In genomic region chr6:94171250-94171649, GRCm38 (mm10) we compare ENCODE assay signal across 19 mouse cellular contexts.
A peak's percentile ranks its signal among the peaks of the same experiment; 100 is the strongest.
DNase-seq lines count a peak whose midpoint lies in the region; ATAC-seq and TF ChIP-seq lines count a peak whose summit lies in the region.
"Had no signal": no experiment of that assay in that cellular context is flagged by ENCODE, and none has a peak within 500 bp of the region (broad histone marks: within the 10 kb centered on the region; RNA-seq: fewer than 3 reads in every experiment).

No protein-coding gene starts in this region.

- peaks cover 52% of the 10 kb centered on the region for H3K4me1 ChIP-seq in heart, embryonic 10.5 days
- H3K4me1 ChIP-seq in lung, embryonic 16.5 days (replicated peaks; ENCODE audit: control insufficient read depth, insufficient read depth, low read length) = peaks cover 4% of the 10 kb centered on the region
- no peaks in the 10 kb centered on the region; the same call in 1 of the 2 replicates for H3K4me1 ChIP-seq in lung, postnatal 0 days (ENCODE audit: insufficient read depth, low read depth, low read length)
- H3K4me1 ChIP-seq in heart, embryonic 14.5 days (ENCODE audit: control insufficient read depth in 2 of 2, insufficient read depth in 2 of 2, low read length in 2 of 2) = peaks cover 12 to 32% of the 10 kb centered on the region in 2 experiments
- H3K4me1 ChIP-seq in forebrain, embryonic 12.5 days = peaks cover 5% of the 10 kb centered on the region

- ATAC-seq in lung, embryonic 16.5 days (ENCODE audit: low read depth) = 0 out of 2 replicates have a peak, but pooled peaks have one; percentile 47
- no peak for ATAC-seq in lung, postnatal 0 days
- no peak for ATAC-seq in heart, embryonic 14.5 days (ENCODE audit: insufficient number of reproducible peaks, insufficient read depth, low FRiP score, low read depth)
- no peak for ATAC-seq in activated CD4-positive, CD25-positive, alpha-beta regulatory T cell, adult 4 months
- no peak for ATAC-seq in forebrain, embryonic 12.5 days (ENCODE audit: low FRiP score)
- ATAC-seq: inflammation-experienced regulatory T-cells, adult 6 months; liver, embryonic 12.5 days had no signal

- TF ChIP-seq CTCF in lung, postnatal 0 days (IDR thresholded peaks at IDR 0.05) = no peak

- H3K4me3 ChIP-seq in heart, embryonic 10.5 days = no peak overlapping the region
- no peak overlapping the region for H3K4me3 ChIP-seq in lung, embryonic 16.5 days (ENCODE audit: low read length)
- H3K4me3 ChIP-seq in lung, postnatal 0 days (ENCODE audit: low read depth, low read length) = no peak overlapping the region
- H3K4me3 ChIP-seq in heart, embryonic 14.5 days (ENCODE audit: control insufficient read depth in 1 of 2, insufficient read depth in 1 of 2, low read depth in 1 of 2, low read length in 2 of 2) = no peak overlapping the region
- no peak overlapping the region for H3K4me3 ChIP-seq in forebrain, embryonic 12.5 days (replicated peaks)
- H3K4me3 ChIP-seq: embryonic facial prominence, embryonic 12.5 days; liver, embryonic 12.5 days; lung, embryonic 15.5 days; myocyte; neural tube, embryonic 15.5 days had no signal

- H3K27ac ChIP-seq in heart, embryonic 10.5 days = peak overlapping the region; percentile 43; the same call in 1 of the 2 replicates
- H3K27ac ChIP-seq in lung, embryonic 16.5 days (ENCODE audit: low read length) = no peak overlapping the region
- H3K27ac ChIP-seq in lung, postnatal 0 days (ENCODE audit: low read length) = no peak overlapping the region
- peak overlapping the region; percentile 40 to 66 for H3K27ac ChIP-seq in heart, embryonic 14.5 days (replicated peaks in 1 of 2; ENCODE audit: control insufficient read depth in 1 of 2, insufficient read depth in 1 of 2, low read depth in 2 of 2, low read length in 2 of 2)
- H3K27ac ChIP-seq in forebrain, embryonic 12.5 days = no peak overlapping the region
- H3K27ac ChIP-seq: embryonic facial prominence, embryonic 12.5 days; liver, embryonic 12.5 days; lung, embryonic 15.5 days; neural tube, embryonic 15.5 days had no signal

- no peaks in the 10 kb centered on the region for H3K27me3 ChIP-seq in heart, embryonic 10.5 days (ENCODE audit: insufficient read depth, poor library complexity, severe bottlenecking)
- H3K27me3 ChIP-seq in lung, embryonic 16.5 days (ENCODE audit: control insufficient read depth, insufficient read depth, low read depth, low read length) = no peaks in the 10 kb centered on the region
- no peaks in the 10 kb centered on the region for H3K27me3 ChIP-seq in lung, postnatal 0 days (replicated peaks; ENCODE audit: insufficient read depth, low read length)
- no peaks in the 10 kb centered on the region for H3K27me3 ChIP-seq in heart, embryonic 14.5 days (ENCODE audit: control insufficient read depth, insufficient read depth, low read length)
- no peaks in the 10 kb centered on the region for H3K27me3 ChIP-seq in forebrain, embryonic 12.5 days
- H3K27me3 ChIP-seq: embryonic facial prominence, embryonic 12.5 days; lung, embryonic 15.5 days; neural tube, embryonic 15.5 days had no signal

- H3K9ac ChIP-seq in lung, embryonic 16.5 days (ENCODE audit: low read length) = no peak overlapping the region
- H3K9ac ChIP-seq in lung, postnatal 0 days (replicated peaks; ENCODE audit: low read depth) = no peak overlapping the region
- H3K9ac ChIP-seq in heart, embryonic 14.5 days (ENCODE audit: low read length) = no peak overlapping the region
- H3K9ac ChIP-seq in forebrain, embryonic 12.5 days = no peak overlapping the region
- H3K9ac ChIP-seq: embryonic facial prominence, embryonic 12.5 days; liver, embryonic 12.5 days; lung, embryonic 15.5 days; neural tube, embryonic 15.5 days had no signal

- 43% methylated on average over 8 of the region's 8 CpGs for WGBS in heart, embryonic 10.5 days
- 38% methylated on average over 8 of the region's 8 CpGs for WGBS in lung, embryonic 16.5 days
- 41% methylated on average over 8 of the region's 8 CpGs for WGBS in lung, postnatal 0 days
- 34% methylated on average over 8 of the region's 8 CpGs for WGBS in heart, embryonic 14.5 days
- WGBS in forebrain, embryonic 12.5 days = 69% methylated on average over 8 of the region's 8 CpGs

- H3K36me3 ChIP-seq in heart, embryonic 10.5 days = no peaks in the 10 kb centered on the region
- H3K36me3 ChIP-seq in lung, embryonic 16.5 days (ENCODE audit: control insufficient read depth, insufficient read depth, low read length) = no peaks in the 10 kb centered on the region
- no peaks in the 10 kb centered on the region for H3K36me3 ChIP-seq in lung, postnatal 0 days (ENCODE audit: insufficient read depth, low read length)
- no peaks in the 10 kb centered on the region for H3K36me3 ChIP-seq in heart, embryonic 14.5 days (ENCODE audit: control insufficient read depth, insufficient read depth, low read length)
- H3K36me3 ChIP-seq in forebrain, embryonic 12.5 days (replicated peaks) = no peaks in the 10 kb centered on the region
- H3K36me3 ChIP-seq: embryonic facial prominence, embryonic 12.5 days; liver, embryonic 12.5 days; lung, embryonic 15.5 days; neural tube, embryonic 15.5 days had no signal

- DNase-seq in heart, embryonic 10.5 days (ENCODE audit: low spot score) = no peak
- DNase-seq in heart, postnatal 4 days = no peak
- DNase-seq in lung, postnatal 0 days (ENCODE audit: low spot score) = no peak
- DNase-seq: adrenal gland, postnatal 25 days; cerebellum, adult 2 months; gastrocnemius, postnatal 25 days; midbrain, embryonic 14.5 days; right cerebral cortex, postnatal 25 days; thymus, postnatal 36 days had no signal

- no peak for TF ChIP-seq EP300 in lung, postnatal 0 days (IDR thresholded peaks at IDR 0.05)

- no peak overlapping the region for H3K4me2 ChIP-seq in lung, embryonic 16.5 days (ENCODE audit: low read depth, low read length)
- H3K4me2 ChIP-seq in lung, postnatal 0 days (replicated peaks; ENCODE audit: low read depth, low read length) = no peak overlapping the region
- no peak overlapping the region for H3K4me2 ChIP-seq in heart, embryonic 14.5 days (ENCODE audit: low read length)
- no peak overlapping the region for H3K4me2 ChIP-seq in forebrain, embryonic 12.5 days
- H3K4me2 ChIP-seq: embryonic facial prominence, embryonic 12.5 days; liver, embryonic 12.5 days; lung, embryonic 15.5 days; neural tube, embryonic 15.5 days had no signal

- no peaks in the 10 kb centered on the region for H3K9me3 ChIP-seq in heart, embryonic 10.5 days
- H3K9me3 ChIP-seq in lung, embryonic 16.5 days (ENCODE audit: control insufficient read depth, low read length) = no peaks in the 10 kb centered on the region
- no peaks in the 10 kb centered on the region for H3K9me3 ChIP-seq in lung, postnatal 0 days (ENCODE audit: low read length)
- H3K9me3 ChIP-seq in heart, embryonic 14.5 days (ENCODE audit: control insufficient read depth, low read length) = no peaks in the 10 kb centered on the region
- no peaks in the 10 kb centered on the region for H3K9me3 ChIP-seq in forebrain, embryonic 12.5 days
- H3K9me3 ChIP-seq: embryonic facial prominence, embryonic 12.5 days; liver, embryonic 12.5 days; lung, embryonic 15.5 days; neural tube, embryonic 15.5 days had no signal

Comparison
In these comparisons a context has a peak if more than half of its experiments do, and no peak if none do; other contexts are left out.
1. H3K27ac ChIP-seq: peak in heart, embryonic 10.5 days (single experiment) and heart, embryonic 14.5 days (2 of 2); none in lung, embryonic 16.5 days (single experiment), lung, postnatal 0 days (single experiment) and forebrain, embryonic 12.5 days (single experiment).